Mouse (Mus musculus) heart, adult 9 months (tissue): ENCODE data around the gene Duox1.
A peak's percentile ranks its signal among the peaks of the same experiment; 100 is the strongest.
"Not testable (repeated sequence)": the region's sequence is repeated elsewhere in the genome, so short reads cannot be mapped to it uniquely, and the experiment has no call there.

ENCODE experiments used
- DNase-seq, 2 experiments: peaks; one replicate each; pipeline ENCODE4 v3.0.0; 2022; ENCODE audit warnings: low spot score in 2 of 2

Gene Duox1

DNA sequence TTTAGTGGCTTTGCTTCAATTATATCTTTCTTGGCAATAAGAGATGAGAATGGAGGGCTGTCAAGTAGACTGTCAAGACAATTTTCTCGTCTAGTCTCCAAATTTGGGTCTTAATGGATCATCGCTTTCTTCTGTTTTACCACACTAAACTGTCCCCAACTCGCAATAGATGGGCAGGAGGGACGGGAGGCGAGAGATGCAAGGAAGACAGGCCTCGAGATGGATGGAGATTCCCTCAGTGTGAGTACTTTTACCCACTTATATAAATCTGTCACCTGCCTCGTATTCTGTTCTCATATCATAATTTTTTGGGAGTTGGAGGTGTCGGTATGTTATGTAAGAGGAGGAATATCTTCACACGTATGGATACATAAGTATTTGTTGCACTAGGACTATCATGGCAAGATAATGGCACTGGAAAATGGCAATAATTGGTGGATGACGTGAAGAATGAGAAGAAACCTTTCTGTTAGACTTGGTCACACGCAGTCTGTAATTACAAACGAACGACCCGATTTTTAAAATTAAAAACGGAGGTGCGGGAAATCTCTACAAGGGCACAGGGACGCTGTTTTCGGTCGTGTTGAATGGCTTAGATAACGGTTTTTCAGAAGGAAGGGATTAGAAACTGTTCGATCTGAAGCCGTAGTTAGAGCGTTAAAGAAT lies 59.3 kb downstream of the Duox1 start:
- no peak for DNase-seq

DNA sequence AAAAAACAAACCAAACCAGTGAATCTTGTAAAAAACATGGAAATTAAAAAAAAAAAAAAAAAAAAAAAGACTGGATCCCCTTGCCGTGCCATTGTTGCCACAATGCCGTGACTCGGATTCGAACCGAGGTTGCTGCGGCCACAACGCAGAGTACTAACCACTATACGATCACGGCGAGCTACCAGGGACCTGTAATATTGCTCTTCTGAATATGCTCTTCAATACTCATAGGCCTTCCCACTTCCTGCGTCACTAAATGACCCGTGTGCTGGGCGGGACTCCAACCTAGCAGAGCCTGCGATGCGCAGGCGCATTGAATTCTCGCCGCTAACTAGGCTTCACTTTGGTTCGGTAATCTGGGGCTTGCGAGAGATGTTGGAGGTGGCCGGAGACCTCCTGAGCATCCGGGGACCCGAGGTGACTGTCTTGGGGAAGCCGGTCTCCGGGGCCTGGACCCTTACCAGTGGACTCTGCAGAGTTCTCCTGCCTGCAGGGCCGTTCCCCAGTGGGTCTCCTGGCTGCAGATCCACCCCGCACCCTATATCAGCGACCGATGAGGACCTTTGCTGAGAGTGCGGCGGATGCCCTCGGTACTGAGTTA lies 60.0 kb downstream of the Duox1 start:
- DNase-seq: peak; percentile 96 to 97

DNA sequence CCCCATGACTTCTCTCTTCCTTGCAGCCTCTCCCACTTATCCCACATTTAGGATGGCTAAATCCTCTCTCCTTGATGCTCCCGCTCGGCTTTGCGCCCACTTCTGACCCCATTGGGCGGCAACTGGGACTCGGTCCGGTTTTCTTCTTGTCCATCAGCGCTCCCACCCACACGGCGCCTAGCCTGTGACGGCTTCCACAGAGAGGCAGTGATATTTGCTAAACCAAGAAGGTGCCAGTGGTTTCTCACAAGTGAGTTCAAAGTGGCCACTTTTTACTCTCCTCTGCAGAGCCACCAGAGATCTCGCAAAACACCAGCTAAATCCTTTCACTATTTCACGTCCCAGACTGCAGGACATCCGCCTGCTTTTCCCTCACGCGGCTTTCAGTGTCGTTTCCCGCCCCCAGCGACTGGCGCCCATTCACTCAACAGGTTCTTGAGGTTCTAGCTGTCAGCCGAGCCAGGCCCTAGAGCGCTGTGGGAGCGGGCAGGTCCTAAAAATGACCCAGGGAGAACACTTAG lies 60.6 kb downstream of the Duox1 start:
- DNase-seq: peak; percentile 34 to 47

DNA sequence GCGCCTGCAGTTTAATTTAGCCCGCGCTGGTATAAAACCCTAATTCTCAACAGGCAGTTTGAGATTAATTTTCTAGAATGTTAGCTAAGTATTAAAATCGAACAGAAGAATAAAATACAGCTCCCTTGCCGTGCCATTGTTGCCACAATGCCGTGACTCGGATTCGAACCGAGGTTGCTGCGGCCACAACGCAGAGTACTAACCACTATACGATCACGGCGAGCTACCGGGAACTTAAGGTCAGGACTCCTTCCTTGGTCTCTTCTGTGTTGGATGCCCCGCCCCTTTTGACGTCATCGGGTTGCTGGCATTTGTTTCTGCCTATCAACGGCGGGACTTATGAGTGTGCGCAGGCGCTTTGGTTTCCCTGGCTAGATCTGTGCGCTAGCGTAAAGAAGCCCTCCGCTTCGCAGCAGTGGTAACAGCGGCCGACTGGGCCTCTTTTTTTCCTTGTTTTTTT lies 61.8 kb downstream of the Duox1 start:
- DNase-seq: peak; percentile 94 to 97

DNA sequence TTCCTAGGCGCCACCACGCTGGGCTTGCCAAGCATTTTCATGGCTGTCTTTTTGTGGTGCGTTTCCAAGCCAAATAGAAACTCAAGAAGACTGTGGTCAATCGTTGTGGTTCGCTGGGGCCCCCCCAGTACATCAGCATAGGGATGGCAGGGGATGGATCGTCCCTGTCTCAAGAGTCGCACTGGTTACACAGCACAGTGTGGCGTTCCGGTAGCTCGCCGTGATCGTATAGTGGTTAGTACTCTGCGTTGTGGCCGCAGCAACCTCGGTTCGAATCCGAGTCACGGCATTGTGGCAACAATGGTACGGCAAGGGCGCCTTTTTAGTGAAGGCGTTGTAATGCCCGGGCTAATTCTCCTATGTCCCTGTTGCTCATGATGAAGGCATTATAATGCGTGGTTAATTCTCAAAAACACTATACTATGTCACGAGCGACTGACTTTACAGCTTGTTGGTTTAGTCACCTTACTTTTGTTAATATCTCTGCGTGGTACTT lies 62.3 kb downstream of the Duox1 start:
- DNase-seq: peak; percentile 71 to 79

DNA sequence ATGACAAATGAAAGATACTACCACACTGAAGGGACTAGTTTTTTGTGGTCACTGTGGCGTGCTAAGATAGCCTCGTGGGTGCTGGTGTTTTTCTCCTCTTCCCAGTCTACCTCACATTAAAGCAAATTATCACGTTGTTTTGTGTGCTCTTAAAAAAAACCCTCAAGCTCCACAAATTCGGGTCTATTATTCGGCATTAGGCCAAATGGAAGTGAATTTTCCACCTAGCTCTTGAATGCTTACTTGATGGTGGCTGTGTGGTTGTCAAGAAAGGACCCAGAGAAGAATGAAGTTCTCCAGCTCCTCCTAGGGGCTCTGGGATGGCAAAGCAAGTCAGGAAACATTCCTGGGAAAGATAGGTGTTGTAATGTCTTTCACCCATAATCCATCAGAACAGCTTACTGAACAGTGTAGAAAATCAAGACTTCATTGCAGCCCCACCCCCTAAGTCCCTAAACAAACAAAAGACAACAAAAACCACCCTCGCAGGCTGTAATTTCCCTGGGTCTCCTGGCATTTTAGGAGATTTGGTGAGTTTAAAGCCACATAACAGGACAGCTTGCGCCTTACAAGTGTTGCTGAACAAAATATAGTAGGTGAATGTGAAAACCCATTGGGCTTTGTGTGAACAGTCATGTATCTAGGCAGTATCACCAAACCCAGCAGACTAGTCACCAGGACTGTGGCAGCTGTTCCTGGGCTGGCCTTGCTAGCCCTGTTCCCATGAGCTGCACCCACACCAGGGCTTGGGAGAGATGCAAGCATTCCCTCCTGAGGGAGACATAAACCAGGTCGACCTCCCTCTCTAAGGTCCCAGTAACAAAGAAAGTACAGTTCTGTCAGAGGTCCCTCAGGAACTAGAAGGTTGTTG lies 63.2 kb downstream of the Duox1 start:
- peak; percentile 47 to 55 for DNase-seq

DNA sequence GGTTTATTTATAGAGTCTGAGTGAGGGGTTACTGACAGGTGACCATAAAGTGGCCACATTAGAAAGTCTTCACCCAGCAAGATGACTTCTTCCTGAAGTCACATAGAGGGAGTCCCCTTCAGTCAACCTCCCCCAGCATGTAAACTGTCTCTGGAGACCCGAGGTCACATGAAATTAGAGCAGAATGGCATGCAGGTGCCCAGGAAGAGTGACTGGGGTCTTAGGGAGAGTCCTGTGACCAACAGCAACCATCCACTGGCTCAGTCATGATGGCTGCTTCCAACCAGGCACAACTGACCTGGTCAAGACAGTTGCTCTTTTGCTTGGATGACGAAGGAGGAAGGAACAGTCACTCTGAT lies 63.8 kb downstream of the Duox1 start:
- no peak for DNase-seq

DNA sequence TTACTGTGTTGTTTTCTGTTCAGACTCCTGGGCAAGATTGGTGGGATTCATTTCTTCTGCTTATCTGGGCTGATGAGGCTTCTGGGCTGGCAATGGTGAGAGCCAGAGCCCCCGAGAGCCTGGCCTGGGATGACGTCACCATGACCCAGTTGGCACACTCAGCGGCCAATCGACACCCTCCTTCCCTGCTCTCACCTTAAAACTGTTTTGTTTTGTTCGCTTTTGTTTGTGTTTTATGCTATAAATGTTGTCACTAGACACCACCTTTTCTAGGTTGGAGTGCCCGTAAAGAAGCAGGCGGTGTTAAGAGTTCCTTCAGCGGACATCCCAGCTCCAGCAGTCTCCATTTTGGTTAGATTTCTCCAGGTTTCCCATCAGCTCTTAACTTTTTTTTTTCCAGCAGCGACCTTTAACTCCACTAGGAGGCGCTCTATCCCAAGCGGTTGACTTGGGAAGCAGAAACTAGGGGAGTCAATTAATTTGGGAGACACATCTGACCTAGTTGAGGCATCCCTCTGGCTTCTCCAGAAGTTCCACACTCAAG lies 65.4 kb downstream of the Duox1 start:
- peak; percentile 65 to 74 for DNase-seq

DNA sequence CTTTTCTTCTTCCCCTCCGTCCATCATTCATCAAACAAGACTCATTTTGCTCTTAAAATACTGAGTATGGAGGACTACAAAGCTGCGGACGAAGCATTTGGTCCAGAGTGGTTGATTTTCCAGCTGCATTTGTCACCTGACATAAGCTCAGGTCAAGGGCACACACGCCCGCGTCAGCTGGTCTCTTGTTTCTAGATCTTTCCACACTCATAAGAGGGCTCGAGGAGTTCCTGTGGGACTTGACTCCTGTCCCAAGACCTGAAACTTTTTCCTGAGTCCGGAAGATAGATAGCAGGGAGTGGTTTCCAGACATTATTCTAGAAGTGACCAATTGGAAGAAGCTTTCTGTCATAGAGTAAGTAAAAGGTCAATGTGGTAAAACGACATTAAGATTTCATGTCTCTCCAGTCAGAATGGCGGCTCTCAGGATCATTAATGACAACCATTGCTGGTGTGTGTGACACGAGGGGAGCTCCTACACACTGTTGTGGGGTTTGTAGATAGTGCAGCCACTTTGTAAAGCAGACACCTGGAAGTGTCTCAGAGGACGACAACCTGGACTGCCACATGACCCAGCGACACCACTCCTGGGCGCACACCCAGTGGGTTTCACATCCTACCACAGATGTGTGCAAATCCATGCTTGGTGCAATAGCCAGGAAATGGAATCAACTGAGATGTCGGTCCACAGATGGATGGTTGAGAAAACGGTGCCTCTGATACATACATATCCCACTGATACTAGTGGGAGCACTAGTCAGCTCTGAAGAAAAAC lies 66.0 kb downstream of the Duox1 start:
- DNase-seq: peak; percentile 77 to 88

DNA sequence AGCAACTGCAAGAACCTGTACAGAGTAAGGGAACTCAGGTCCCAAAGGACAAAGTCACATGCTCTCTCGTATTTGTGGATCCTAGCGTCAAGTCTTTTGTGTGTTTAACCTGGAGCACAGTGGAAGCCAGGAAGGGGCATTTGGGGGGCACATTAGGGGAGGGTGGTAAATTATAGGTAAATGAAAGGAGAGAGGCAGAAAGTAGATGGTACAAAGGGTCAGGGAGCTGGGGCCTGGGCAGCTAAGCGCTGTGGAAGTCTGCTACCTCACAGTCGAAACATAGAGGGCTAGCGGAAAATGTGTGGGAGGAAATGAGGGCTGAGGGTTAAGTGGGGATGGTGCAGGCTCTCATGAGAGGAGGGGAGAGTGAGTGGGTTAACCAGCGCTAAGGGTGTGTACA lies 66.6 kb downstream of the Duox1 start:
- DNase-seq: no peak

DNA sequence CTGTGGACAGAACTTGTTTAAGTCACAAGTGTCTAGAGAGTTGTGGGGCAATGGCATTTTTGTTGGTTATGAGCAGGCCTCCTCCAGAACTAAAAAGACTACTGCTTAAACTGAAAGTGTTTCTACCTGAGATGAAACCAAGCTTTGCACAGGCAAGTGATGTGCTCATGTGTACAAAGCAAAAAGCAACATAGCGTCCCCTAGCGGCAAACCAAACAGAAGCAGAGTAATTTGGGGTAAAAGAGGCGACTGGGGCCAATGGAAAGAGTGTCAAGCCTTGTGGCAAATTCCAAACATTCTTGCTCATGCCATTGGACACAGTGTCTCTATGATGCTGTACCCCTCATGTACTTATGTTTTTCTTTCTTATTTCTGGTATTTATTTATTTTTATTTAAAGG lies 69.6 kb downstream of the Duox1 start:
- no peak for DNase-seq

DNA sequence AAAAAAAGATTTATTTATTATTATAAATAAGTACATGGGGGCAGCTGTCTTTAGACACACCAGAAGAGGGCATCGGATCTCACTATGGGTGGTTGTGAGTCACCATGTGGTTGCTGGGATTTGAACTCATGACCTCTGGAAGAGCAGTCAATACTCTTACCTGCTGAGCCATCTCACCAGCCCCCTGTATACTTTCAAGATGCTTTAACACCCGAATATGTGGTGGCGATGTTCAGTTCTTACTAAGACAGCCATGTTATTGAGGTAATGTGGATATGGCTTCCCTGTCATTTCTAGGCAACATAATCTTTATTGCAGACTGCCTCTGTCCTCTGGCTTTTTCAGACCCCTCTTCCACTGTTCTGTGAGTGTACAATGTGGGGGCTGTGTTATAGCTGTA lies 71.7 kb downstream of the Duox1 start:
- not testable (repeated sequence) for DNase-seq

DNA sequence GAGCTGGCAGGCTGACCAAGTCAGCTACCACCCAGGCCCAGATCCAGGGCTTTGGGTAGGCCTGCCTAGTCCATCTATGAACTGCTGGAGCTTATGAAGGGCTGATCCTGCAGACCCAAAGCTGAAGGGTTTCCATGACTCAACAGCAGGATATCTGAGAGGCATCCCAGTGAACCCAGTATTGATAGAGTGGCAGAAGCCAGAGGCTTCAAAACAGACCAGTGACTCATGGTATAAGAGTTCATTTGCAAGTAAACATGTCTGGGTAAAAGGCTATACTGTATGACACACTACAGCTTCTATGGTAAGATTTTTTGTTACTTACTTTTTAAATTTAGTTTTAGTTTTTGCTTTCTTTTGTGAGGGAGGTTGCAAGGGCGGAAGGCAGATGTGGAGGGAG lies 80.7 kb downstream of the Duox1 start:
- no peak for DNase-seq
